Mouse (Mus musculus): ENCODE measurements around the gene Rcvrn.

Rcvrn gene

DNA sequence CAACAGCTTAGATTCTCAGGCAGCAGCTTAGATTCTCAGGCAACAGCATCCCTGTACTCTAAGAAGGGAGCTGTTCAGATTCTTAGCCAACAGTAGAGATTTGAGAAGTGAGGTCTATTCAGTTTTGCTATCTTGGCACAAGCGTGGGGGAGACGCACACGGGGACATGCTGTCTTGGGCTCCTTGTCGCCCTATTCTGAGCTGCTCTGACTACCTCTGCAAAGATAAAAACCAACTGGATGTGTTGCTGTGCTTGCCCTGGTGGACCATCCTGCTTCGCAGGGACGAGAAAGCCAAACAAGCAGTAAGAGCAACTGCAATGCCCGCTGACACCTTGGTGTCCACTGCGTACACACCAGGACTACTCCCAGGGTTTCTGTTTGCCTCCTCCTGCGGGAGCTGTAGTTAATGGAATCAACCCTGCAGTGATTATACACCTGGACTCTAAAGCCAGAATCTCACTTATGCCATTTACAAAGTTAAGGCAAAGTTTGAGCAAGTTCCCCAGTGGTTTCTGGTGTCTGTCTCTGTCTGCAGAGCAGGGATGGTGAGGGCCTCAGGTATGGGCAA, 41.5 kb upstream of the Rcvrn start:
- peaks cover 14% of the 10 kb centered on the region for H3K27me3 ChIP-seq (ENCODE audit: insufficient read depth, low read length)
- TF ChIP-seq POU5F1 (IDR thresholded peaks at IDR 0.05; ENCODE audit: borderline replicate concordance, low read length) (no peak), NANOG (IDR thresholded peaks at IDR 0.05; ENCODE audit: borderline replicate concordance, low read length) (no peak), CTCF (conservative IDR thresholded peaks at IDR 0.05; ENCODE audit: low read length) (no peak)
- H3K9me3 ChIP-seq (ENCODE audit: low read length), result no peaks in the 10 kb centered on the region
- H3K4me1 ChIP-seq (replicated peaks; ENCODE audit: low read depth, low read length), result peaks cover 74% of the 10 kb centered on the region
- no peak overlapping the region for H3K4me3 ChIP-seq (replicated peaks; ENCODE audit: low read length)
- no peaks in the 10 kb centered on the region for H3K36me3 ChIP-seq (ENCODE audit: insufficient read depth, low read length)

DNA sequence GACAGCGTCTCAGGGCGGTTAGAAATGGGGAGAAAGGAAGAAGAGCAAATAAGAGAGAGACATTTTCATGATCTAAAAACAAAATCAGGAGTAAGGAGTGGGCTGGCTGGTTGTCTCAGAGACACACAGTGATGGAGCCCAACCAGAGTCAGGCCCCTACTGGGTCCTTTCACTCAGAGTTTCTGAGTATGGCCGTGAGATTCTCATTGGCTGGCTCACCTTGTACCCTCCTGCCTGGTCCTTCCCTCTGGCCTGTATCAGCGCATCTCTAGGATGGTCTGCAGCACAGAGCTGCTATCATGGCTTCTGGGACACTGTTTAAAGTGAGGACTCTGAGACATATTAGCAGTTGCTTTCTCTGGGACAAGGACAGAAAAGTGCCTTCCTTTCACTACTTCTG, 40.6 kb upstream of the Rcvrn start:
- Histone ChIP-seq H3K36me3 (ENCODE audit: insufficient read depth, low read length) (no peaks in the 10 kb centered on the region), H3K4me3 (replicated peaks; ENCODE audit: low read length) (no peak overlapping the region), H3K27me3 (ENCODE audit: insufficient read depth, low read length) (peaks cover 14% of the 10 kb centered on the region), H3K9me3 (ENCODE audit: low read length) (no peaks in the 10 kb centered on the region), H3K4me1 (replicated peaks; ENCODE audit: low read depth, low read length) (peaks cover 65% of the 10 kb centered on the region)
- TF ChIP-seq POU5F1 (IDR thresholded peaks at IDR 0.05; ENCODE audit: borderline replicate concordance, low read length) (no peak), CTCF (conservative IDR thresholded peaks at IDR 0.05; ENCODE audit: low read length) (no peak), NANOG (IDR thresholded peaks at IDR 0.05; ENCODE audit: borderline replicate concordance, low read length) (no peak)

DNA sequence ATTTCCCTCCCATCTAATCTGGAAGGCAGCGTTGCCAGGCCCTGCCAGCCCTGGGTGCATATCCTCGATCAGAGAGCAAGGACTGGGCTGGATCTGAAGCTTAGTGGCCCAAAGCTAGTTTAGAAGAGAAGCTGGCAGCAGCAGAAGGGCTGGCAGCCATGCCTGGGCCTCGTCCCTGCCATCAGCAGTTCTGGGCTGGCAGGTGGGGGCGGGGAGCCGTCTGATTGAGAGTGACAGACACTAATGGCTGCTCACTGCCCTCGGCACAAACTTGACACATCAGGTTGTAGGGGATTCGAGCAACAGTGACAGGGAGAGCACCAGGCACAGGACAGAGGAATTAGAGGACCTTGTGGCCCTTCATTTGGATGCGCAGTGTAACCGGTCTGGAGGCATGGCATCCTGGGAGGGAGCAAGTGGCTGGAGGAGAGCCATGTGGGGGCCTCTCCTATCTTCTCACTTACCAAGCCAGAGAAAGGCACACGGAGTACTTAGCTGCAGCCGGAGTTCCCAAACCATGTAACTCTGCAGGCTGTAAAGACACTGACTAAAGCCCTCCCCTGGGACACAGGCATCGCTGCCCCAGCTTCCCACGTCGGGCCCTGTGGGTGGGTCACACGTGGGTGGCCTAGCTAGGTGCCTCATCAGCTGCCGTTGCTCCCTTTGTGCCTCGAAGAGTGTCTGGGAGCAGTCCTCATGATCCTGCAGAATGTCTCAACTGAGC, 39.7 kb upstream of the Rcvrn start:
- peaks cover 56% of the 10 kb centered on the region for H3K4me1 ChIP-seq (replicated peaks; ENCODE audit: low read depth, low read length)
- no peak for TF ChIP-seq POU5F1 (IDR thresholded peaks at IDR 0.05; ENCODE audit: borderline replicate concordance, low read length)
- no peak for TF ChIP-seq CTCF (conservative IDR thresholded peaks at IDR 0.05; ENCODE audit: low read length)
- no peak for TF ChIP-seq NANOG (IDR thresholded peaks at IDR 0.05; ENCODE audit: borderline replicate concordance, low read length)
- H3K27me3 ChIP-seq (ENCODE audit: insufficient read depth, low read length), result peaks cover 19% of the 10 kb centered on the region
- no peaks in the 10 kb centered on the region for H3K9me3 ChIP-seq (ENCODE audit: low read length)
- no peak overlapping the region for H3K4me3 ChIP-seq (replicated peaks; ENCODE audit: low read length)
- no peaks in the 10 kb centered on the region for H3K36me3 ChIP-seq (ENCODE audit: insufficient read depth, low read length)

DNA sequence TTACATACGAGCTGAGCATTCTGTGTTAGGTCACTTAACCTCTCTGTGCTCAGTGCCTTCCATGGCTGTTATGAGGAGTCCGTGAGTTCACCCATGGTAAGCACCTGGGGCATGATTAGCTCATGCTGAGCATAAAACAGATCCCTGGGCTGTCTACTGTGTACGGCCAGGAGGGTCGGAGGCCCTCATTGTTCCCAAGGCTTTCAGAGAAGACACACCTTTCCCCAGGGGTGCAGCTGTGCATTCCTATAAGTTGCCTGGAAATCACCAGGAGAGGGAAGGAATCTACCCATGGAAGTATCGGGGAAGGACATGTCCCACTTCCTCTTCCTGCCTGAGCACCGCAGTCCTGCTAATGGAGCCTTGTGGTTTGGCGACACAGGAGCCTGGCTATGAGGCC, 38.8 kb upstream of the Rcvrn start:
- no peaks in the 10 kb centered on the region for H3K9me3 ChIP-seq (ENCODE audit: low read length)
- no peak overlapping the region; the same call in 1 of the 2 replicates for H3K4me3 ChIP-seq (replicated peaks; ENCODE audit: low read length)
- no peaks in the 10 kb centered on the region for H3K36me3 ChIP-seq (ENCODE audit: insufficient read depth, low read length)
- H3K27me3 ChIP-seq (ENCODE audit: insufficient read depth, low read length), result peaks cover 21% of the 10 kb centered on the region
- no peak for TF ChIP-seq POU5F1 (IDR thresholded peaks at IDR 0.05; ENCODE audit: borderline replicate concordance, low read length)
- no peak for TF ChIP-seq NANOG (IDR thresholded peaks at IDR 0.05; ENCODE audit: borderline replicate concordance, low read length)
- no peak for TF ChIP-seq CTCF (conservative IDR thresholded peaks at IDR 0.05; ENCODE audit: low read length)
- peaks cover 47% of the 10 kb centered on the region for H3K4me1 ChIP-seq (replicated peaks; ENCODE audit: low read depth, low read length)

DNA sequence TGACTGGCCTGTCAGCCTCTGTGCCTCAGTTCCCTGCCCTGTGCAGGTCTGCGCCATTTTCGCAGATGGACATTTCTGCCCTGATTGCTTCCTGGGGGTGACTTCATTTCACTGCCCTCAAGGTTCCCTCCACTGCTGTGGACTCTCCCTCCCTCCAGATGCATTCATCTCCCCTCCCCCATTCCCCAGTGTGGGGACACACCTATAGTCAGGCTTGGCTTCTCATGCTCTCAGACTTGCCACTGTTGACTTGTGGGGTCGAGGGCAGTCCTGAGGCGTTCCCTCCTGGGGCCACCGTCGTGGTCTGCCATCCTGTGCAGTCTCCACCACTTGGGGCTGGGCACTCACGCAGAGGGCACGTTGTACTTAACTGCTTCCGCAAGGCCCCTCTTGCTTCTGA, 38.3 kb upstream of the Rcvrn start:
- H3K9me3 ChIP-seq (ENCODE audit: low read length), result no peaks in the 10 kb centered on the region
- peaks cover 47% of the 10 kb centered on the region for H3K4me1 ChIP-seq (replicated peaks; ENCODE audit: low read depth, low read length)
- no peak overlapping the region; the same call in 1 of the 2 replicates for H3K4me3 ChIP-seq (replicated peaks; ENCODE audit: low read length)
- TF ChIP-seq CTCF (conservative IDR thresholded peaks at IDR 0.05; ENCODE audit: low read length) (no peak), POU5F1 (IDR thresholded peaks at IDR 0.05; ENCODE audit: borderline replicate concordance, low read length) (no peak), NANOG (IDR thresholded peaks at IDR 0.05; ENCODE audit: borderline replicate concordance, low read length) (no peak)
- H3K27me3 ChIP-seq (ENCODE audit: insufficient read depth, low read length), result peaks cover 21% of the 10 kb centered on the region
- no peaks in the 10 kb centered on the region for H3K36me3 ChIP-seq (ENCODE audit: insufficient read depth, low read length)

DNA sequence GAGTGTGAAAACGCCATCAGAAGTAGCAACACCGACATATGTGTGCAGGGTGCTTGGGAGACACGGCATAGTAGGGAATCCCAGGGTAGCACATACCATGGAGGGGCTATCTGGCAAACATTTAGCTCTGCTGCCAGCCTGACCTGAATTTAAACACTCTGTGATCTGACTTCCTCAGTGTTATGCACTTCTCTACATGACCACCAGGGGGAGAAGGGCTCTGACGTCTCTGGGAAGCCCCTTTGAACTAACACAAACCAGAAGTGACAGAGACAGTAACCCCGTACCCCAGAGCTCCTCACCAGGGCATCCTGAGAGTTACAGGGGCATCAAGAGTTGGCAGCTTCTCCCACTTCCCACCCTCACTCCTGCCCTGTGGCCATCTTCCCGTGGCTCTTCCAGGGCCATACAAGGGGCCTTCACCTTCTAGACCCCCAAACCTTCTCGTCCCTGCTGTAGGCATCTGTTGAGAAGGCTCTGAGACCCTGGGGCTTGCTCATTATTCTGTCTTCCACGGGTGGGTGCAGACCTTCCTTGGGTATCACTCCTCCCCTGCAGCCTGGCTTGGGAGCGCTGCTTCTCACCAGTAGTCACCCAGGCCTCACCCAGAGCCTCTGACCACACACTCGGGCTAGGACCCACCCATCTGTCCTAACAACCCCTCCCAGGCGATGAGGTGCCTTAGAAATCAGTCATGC, 37.3 kb upstream of the Rcvrn start:
- no peak overlapping the region for H3K4me3 ChIP-seq (replicated peaks; ENCODE audit: low read length)
- H3K36me3 ChIP-seq (ENCODE audit: insufficient read depth, low read length), result no peaks in the 10 kb centered on the region
- TF ChIP-seq CTCF (conservative IDR thresholded peaks at IDR 0.05; ENCODE audit: low read length) (peak; percentile 87), NANOG (IDR thresholded peaks at IDR 0.05; ENCODE audit: borderline replicate concordance, low read length) (no peak), POU5F1 (IDR thresholded peaks at IDR 0.05; ENCODE audit: borderline replicate concordance, low read length) (no peak)
- peaks cover 37% of the 10 kb centered on the region for H3K4me1 ChIP-seq (replicated peaks; ENCODE audit: low read depth, low read length)
- no peaks in the 10 kb centered on the region for H3K9me3 ChIP-seq (ENCODE audit: low read length)
- H3K27me3 ChIP-seq (ENCODE audit: insufficient read depth, low read length), result peaks cover 21% of the 10 kb centered on the region

DNA sequence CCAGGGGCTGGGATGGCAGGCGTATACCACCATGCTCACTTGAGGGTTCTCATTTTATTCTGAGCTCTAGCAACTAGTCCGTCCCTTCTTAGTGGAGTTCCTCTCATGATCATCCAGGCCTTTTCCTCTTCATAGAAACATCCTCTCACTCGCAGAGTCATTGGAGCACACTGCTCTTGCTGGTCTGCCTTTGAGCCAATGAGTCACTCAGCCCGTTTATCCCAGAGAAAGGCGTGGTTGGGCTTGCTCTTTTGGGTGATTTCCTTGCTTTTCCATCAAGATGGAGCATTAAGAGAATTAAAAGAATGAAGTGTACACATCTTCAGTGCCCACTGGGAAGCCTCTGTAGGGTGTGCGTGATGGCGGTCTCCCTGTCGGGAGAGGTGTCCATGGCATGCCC, 33.7 kb upstream of the Rcvrn start:
- peaks cover 16% of the 10 kb centered on the region for H3K4me1 ChIP-seq (replicated peaks; ENCODE audit: low read depth, low read length)
- no peaks in the 10 kb centered on the region for H3K36me3 ChIP-seq (ENCODE audit: insufficient read depth, low read length)
- no peaks in the 10 kb centered on the region for H3K9me3 ChIP-seq (ENCODE audit: low read length)
- TF ChIP-seq NANOG (IDR thresholded peaks at IDR 0.05; ENCODE audit: borderline replicate concordance, low read length) (no peak), CTCF (conservative IDR thresholded peaks at IDR 0.05; ENCODE audit: low read length) (no peak), POU5F1 (IDR thresholded peaks at IDR 0.05; ENCODE audit: borderline replicate concordance, low read length) (no peak)
- no peak overlapping the region for H3K4me3 ChIP-seq (replicated peaks; ENCODE audit: low read length)
- H3K27me3 ChIP-seq (ENCODE audit: insufficient read depth, low read length), result peaks cover 14% of the 10 kb centered on the region

DNA sequence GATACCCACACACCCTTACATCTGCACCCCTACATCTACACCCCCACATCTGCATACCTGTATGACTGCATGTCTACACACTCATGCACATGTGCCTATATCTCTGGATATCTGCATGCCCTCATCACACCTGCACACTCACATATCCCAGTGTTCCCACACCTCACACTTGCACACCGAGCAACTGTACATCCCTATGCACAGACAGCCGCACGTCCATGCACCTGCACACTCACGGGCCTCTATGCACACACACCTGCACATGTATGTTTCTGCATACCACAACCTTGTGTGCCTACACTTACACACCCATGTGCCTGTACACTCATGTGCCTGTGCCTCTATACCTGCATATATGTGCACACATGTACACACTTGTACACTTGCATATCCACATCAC, 31.7 kb upstream of the Rcvrn start:
- Histone ChIP-seq H3K4me1 (replicated peaks; ENCODE audit: low read depth, low read length) (peaks cover 5% of the 10 kb centered on the region), H3K4me3 (replicated peaks; ENCODE audit: low read length) (no peak overlapping the region), H3K36me3 (ENCODE audit: insufficient read depth, low read length) (no peaks in the 10 kb centered on the region), H3K9me3 (ENCODE audit: low read length) (no peaks in the 10 kb centered on the region), H3K27me3 (ENCODE audit: insufficient read depth, low read length) (peaks cover 17% of the 10 kb centered on the region)
- no peak for TF ChIP-seq NANOG (IDR thresholded peaks at IDR 0.05; ENCODE audit: borderline replicate concordance, low read length)
- TF ChIP-seq CTCF (conservative IDR thresholded peaks at IDR 0.05; ENCODE audit: low read length), result no peak
- TF ChIP-seq POU5F1 (IDR thresholded peaks at IDR 0.05; ENCODE audit: borderline replicate concordance, low read length), result no peak

Data from E14TG2a.4 (cell line).